Mouse (Mus musculus): ENCODE results near the gene Spon1.

DNA sequence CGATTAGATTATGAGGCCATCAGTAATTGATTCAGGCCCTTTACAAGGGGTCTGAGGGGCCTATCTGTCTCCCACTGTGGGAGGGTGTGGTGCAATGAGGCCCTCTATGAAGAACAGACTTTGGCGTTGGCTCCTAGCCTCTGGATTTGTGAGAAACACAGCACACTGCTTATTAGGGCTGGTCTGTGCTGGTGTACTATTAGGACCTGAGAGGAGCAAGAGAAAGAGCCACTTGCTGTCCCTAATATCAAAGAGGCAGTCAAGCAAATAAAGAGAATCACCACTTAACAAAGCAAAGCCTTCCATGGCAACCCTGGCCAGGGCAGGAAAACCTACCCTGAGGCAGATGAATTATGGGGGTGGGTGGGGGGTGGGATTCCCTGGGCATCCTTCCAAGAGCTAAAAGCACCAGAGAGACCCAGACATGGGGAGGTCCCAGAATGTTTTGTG lies 62.3 kb downstream of the Spon1 start:
- TF ChIP-seq CTCF (IDR thresholded peaks at IDR 0.05; ENCODE audit: low read depth) = no peak
- no peak for TF ChIP-seq EP300 (optimal IDR thresholded peaks at IDR 0.05)
